Mouse (Mus musculus): ENCODE results near the gene Oxct2b. TPM values are rescaled to one million over a fixed set of nuclear protein-coding genes. Genes with fewer than 3 reads are reported as not detected.
"Not testable (repeated sequence)": the region's sequence is repeated elsewhere in the genome, so short reads cannot be mapped to it uniquely, and the experiment has no call there.

Gene Oxct2b
- total RNA-seq (2022), result under 1 TPM in 3 of 4 experiments, not detected in 1; 0.22 to 0.46 (median 0.27) TPM

DNA sequence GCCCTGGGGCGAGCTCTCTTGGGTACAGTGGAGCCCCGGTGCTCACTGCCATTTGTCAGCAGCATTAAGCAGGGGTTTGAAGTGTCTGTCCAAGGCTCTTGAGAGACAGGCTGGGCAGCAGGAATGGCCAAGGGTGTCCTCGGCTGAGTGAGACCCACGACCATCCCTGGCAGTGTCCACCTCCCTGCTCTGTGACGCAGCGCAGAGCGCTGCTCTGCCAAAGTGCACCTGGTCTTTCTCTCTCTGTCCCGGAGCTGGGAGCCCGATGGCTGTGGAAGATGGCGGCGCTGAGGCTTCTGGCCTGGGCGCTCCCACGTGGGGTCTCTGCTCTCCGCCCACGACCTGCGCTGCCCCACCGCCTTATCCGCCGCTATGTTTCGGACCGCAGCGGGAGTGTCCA, at the start of gene Oxct2b:
Oxct2b (plus strand) TSS at position 256 of the 400 bp plus-strand sequence.
- DNase-seq (ENCODE audit: low spot score in 2 of 2), result no peak

DNA sequence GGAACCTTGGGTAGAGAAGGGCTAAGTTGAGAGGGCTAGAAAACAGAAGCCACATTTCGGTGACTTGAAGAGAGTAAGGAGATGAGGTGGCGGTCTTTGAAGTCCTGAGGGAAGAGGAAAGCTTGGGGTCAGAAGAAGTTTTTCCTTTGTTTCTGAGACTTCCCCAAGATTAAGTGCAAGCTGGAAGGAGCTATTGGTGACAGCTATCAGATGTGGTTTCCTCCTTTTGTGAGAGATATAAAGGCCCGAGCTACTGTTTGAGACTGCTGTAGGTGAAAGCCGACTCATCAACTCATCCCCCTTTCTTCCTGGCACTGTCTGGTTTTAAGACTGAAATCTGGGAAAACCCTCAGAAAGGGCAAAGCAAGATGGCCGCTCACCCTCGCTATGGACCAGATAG, 47.4 kb upstream of the Oxct2b start:
- no peak for DNase-seq (ENCODE audit: low spot score in 2 of 2)

DNA sequence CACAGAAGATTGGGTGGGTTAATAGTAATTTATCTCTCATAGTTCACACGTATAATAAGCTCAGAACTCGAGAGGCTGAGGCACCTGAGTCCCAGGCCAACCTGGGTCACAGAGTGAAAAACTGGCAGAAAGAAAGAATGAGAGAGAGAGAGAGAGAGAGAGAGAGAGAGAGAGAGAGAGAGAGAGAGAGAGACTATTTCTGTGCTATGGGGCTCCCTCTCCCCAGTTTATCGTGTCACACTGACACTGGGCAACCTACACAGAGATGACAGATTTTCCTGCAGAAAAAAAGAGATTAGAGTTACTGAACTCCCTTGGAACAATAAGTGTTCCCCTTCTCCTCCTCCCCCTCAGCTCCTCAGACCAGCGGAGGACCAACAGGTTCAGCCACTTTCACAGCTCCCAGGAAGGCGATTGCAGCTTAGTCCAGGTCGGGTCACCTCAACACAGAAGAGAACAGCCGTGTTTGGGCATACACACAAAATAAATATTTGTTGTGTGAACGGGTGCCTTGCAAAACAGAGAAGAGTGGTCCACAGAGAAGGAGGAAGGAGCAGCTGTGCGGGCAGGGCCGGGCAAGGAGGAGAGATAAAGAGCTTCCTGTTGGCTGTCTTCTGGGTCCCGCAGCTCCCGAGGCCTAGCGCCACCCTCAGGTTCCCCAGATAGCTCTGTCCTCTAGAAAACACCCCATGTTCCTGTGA, 44.6 kb upstream of the Oxct2b start:
- no peak for DNase-seq (ENCODE audit: low spot score in 2 of 2)

DNA sequence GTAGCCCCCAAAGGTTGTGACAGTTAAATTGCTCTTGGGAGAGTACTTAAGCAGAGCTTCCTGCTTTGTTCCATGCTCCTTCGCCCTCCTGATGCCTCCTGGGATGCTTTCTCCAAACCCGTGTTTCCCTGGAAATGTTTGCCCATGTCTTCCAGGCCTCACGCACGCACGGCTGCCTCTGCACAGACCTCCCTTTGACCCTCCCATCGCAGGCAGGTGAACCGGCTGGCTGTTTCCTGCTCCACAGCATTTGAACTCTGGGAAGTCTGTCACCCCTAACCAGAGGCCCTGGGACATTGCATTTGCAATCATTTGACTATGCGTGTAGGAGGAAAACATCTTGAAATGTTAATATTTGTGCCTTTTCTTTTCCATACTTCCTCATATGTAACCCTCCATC, 39.1 kb upstream of the Oxct2b start:
- DNase-seq (ENCODE audit: low spot score in 2 of 2), result no peak

DNA sequence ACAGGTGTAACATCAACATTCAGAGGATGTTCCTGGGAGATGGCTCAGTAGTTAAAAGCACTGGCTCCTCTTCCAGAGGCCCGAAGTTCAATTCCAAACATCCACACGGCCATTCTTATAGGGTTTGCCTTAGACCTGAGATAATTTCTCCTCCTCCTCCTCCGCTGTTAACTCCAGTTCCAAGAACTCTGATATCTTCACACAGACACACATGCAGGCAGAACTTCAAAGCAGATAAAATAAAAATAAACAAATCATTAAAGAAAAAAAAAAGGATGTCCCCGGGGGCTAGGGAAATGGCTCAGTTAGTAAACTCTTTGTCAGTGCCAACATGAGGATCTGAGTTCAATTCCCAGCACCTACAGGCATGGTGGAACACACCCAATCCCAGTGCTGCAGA, 37.8 kb upstream of the Oxct2b start:
- no peak for DNase-seq (ENCODE audit: low spot score in 2 of 2)

DNA sequence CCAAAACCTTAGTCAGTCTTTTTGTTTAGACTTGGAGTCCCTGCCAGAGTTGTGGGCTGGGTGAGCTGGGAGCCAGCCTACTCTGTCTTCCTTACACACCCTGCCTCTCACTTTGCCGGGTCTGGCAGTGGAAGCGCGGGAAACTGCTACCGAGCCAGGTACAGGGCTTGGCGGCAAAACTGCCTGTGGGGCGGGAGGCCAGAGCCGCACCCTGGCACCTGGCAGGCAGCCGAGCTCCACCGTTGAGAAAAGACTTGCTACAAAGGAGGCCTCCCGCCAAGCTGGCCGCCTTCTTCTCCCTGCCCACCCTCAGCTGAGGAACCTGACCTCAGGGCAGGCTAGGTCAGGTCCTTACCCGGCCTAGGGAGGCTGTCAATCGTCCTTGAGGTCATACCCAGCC, 35.3 kb upstream of the Oxct2b start:
- peak in 1 of 2 experiments; percentile 61 for DNase-seq (ENCODE audit: low spot score in 2 of 2)

DNA sequence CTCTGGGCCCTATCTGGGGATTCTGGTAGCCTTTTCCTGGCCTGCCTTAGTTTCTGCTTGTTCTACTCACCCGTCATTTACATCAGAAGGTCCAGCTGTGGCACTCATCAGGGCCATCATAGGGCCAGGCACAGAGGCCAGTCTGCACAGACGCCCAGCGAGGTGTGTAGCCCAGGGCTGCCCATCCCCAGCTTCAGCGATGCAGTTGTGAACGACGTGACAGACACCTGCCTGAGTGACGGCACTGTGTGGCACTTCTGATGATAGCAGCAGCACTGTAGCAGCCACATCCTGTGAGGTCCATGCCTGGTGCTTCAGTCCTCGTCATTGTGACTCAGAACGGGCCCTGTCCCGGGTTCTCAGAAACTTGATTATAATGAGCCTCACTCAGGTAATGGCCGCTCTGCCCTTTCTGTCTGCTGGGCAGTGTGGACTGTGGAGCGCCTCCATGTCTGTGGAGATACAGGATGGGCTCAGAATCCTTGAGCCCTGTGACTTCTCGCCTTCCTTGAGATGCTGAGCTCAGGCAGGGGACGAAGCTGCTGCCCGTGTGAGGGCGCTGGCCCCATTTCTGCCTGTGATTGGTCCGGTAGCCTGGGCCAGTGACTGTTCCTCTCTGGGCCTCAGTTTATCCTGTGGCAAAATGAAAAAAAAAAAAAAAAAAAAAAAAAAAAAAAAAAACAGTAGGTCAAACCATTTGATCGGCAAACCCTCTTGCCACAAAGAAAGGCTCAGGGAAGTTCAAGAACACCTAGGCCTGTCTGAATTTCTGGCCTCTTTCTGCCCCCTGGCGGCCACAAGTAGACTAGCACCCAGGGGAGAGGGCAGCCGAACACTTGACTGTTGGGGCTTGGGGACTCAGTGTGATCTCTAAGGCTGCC, 33.5 kb upstream of the Oxct2b start:
- peak in 1 of 2 experiments; percentile 11 for DNase-seq (ENCODE audit: low spot score in 2 of 2)

DNA sequence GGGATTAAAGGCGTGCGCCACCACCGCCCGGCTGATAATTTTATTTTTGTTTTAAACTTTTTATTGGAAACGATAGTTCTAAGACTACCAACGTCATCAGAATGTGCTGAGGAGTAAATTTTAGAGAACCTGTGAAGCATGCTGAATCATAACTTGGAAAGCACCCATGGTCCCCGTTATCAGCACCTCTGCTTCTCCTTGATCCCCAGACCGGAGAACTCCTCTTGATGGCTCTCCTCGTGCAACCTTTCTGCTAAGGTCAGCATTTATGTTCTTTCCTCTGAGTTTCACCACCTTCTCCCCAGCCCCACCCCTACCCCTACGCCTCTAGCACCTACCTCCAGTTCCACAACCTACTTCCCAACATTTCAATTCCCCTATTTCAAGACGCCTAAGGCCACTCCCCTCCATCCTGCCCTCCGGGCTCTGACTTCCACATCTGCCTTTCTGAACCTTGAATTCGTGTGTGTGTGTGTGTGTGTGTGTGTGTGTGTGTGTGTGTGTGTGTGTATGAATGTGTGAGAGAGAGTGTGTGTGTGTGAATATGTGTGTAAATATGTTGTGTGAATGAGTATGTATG, 32.7 kb upstream of the Oxct2b start:
- no peak for DNase-seq (ENCODE audit: low spot score in 2 of 2)

DNA sequence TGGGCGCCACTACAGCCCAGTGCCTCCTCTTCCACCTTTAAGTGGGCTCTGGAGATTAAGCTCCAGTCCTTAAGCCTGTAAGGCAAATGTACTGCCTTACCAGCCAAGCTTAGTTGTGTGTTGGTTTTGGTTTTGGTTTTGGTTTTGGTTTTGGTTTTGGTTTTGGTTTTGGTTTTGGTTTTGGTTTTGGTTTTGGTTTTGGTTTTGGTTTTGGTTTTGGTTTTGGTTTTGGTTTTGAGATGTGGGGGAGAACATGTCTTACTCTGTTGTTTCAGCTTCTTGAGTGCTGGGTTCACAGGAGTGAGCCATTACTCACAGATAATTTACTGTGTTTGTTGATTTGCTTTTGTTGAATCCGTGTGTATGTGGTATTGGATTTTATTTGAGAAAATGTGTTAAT, 30.8 kb upstream of the Oxct2b start:
- no peak for DNase-seq (ENCODE audit: low spot score in 2 of 2)

DNA sequence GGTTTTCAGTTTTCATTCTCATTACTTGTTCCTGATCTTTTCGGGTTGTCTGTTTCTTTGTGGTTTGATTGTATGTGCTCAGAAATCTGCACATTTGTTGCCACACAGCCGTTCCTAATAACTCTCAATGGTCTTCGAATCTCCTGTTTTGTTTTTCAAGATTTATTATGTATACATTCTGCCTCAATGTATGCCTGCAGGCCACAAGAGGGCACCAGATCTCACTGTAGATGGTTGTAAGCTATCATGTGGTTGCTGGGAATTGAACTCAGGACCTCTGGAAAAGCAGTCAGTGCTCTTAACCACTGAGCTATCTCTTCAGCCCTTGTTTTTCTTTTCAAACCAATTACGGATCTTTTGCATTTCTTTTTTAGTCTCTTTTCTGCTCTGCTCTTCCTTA, 29.7 kb upstream of the Oxct2b start:
- DNase-seq (ENCODE audit: low spot score in 2 of 2), result no peak

DNA sequence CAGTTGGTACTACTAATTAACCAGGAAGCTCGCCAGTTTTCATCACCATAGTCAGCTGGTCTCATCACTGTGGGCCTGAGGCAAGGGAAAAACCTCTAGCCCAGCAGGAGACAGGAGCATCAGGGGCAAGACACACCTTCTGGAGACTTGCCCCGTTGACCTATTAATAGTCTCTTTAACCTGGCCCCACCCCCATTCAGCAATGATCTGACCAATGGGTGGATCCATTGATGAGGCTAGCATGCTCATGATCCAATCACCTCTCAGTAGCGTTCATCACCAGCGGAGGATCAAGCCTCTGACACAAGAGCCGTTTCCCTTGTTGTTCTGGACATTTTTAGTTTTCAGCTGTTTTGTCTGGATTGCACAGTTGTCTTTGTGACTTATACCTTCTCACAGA, 23.4 kb upstream of the Oxct2b start:
- DNase-seq (ENCODE audit: low spot score in 2 of 2), result no peak

DNA sequence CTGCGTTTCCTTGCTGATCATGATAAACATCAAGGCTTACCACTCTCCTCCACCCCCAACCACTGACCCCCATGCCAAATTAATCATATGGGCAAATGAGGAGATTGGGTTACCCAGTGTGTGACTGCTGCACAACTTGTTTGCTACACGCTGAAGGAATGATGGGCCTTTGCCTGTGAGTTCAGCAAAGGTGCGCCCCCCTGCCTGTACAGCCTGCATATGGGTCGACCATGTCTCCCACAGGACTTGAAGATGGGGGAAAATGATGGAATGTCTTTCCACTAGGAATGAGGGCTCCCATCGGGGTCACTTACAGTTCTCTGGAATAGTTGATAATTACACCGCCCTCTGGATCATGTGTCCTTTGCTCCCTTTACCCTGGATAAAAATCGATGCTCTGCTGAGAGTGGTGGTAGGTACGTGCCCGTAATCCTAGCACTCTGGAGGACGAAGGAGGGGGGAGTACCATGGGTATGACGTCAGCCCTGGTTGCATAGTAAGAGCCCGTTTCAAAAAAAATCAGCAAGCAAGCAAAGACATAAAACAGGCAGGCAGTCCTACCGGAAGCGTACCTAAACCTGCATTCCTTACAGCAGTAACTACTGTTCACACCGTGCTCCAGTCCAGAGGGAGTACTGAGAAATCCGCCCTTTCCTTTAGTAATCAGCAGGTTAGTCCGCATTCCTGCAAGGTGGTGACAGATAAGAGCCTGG, 22.8 kb upstream of the Oxct2b start:
- no peak for DNase-seq (ENCODE audit: low spot score in 2 of 2)

DNA sequence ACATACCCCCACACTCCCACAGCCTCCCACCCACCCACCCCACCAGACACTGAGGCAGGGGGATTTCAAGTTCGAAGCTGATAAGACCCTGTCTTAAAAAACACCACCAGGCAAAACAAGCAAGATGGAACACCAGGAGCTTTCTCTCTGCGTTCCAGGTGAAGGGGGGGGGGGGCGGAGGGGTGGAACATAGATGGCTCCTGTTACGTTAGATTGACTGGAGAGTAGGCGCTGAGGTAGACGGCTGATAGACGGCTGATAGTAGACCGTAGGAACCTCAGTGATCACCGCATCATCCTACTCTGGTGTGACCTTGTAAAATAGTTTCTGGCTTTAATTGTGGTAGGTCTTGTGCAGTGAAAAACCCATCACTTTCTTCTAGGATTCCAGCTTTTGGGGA, 22.2 kb upstream of the Oxct2b start:
- DNase-seq (ENCODE audit: low spot score in 2 of 2), result no peak

DNA sequence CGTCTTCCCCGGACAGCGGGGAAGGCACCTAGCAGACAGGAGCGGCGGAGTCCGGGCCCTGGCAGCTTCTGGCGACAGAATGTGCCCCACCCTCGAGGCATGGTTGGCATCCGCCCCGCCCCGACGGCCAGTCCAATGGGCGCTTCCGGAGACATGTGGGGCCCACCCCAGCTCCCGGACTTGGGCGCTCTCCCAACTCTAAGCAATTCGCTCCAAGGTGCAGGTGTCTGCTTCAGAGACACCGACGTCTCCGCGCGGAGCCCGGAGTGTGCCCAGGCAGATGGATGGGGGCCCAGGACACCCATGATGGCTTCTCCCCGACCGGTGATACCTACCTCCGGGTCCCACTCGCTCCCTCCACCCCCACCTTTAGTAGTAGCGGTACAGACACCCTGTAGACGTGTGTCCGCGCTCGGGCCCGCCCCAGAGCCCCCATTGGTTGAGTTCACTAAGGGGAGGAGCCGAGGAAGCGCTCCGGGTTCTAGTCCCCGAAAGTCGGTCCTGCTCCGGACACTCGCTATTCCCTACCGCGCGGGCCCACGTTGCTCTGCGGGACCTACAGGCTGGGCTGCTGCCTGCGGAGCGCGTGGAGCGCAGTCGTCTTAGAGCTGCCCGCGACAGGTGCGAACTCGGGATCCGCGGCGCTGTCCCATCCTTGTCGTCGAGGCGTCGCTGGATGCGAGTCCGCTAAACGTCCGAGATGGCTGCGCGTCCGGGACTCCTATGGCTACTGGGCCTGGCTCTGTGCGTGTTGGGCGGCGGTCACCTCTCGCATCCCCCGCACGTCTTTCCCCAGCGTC, 11.2 kb upstream of the Oxct2b start, which contains the start of gene Bmp8b:
Bmp8b (plus strand) TSS at position 515 of the 800 bp plus-strand sequence.
- DNase-seq (ENCODE audit: low spot score in 2 of 2), result no peak

DNA sequence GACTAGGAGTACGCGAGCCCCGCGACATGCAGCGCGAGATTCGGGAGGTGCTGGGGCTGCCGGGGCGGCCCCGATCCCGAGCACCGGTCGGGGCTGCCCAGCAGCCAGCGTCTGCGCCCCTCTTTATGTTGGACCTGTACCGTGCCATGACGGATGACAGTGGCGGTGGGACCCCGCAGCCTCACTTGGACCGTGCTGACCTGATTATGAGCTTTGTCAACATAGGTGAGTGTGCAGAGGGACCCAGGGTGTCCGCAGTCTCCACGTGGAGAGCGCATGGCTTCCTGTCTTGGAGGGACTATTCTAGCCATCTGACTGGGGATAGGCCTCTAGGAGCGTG, 10.6 kb upstream of the Oxct2b start:
- DNase-seq (ENCODE audit: low spot score in 2 of 2), result no peak

DNA sequence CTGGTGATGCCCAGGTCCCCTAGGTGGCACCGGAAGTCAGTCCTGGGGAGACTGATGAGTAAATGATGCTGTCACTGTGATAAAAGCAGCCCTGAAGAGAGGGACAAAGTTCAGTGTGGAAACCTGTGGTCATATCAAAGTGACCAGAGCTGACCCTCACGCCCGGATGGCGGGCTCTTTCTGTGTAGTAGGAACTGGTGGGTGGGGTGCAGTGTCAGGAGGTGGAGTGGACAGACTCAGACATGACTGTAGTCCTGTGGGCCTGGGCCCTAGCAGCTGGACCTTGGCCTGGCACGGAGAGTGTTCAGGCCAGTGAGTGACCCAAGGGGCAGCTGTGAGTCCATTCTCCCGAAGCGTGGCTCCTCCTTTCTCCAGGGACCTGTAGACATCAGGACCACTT, 10.1 kb upstream of the Oxct2b start:
- DNase-seq (ENCODE audit: low spot score in 2 of 2), result not testable (repeated sequence)

DNA sequence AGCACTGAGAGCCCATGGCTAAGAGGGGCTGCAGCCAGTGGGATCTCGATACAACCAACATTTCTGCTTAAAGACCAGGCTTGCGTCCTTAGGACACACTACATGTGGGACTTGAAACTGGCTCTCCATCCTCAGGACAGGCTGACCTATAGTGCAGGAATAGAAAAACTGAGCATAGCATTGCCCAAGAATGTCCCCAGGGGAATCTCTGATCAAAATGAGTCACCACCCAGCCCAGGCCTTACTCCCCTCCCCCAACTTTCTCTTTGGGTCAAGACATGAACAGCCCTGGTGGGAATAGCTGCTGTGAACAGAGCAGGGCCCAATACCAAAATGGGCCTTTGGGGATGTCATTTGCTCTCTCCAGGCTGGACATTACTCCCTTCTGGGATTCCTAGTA, 9.2 kb upstream of the Oxct2b start:
- no peak for DNase-seq (ENCODE audit: low spot score in 2 of 2)

DNA sequence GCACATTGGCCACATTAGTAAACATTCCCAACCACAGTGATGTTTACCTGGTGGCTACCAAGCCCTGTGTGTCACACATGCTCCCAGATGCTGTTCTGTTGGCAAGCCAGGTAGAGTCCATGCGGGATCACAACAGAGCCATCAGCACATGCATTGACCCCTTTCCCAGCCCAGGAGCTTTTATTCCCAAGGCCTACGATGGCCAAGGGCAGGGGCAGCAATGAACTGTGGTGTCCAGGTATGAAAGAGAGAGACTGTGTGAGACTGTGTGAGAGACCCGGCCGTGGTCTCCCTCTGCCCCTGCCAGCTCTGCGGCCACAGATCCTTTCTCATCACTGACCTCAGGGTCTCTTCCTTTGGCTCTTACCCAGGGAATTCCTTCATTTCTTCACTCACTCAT, 8.0 kb upstream of the Oxct2b start:
- no peak for DNase-seq (ENCODE audit: low spot score in 2 of 2)

DNA sequence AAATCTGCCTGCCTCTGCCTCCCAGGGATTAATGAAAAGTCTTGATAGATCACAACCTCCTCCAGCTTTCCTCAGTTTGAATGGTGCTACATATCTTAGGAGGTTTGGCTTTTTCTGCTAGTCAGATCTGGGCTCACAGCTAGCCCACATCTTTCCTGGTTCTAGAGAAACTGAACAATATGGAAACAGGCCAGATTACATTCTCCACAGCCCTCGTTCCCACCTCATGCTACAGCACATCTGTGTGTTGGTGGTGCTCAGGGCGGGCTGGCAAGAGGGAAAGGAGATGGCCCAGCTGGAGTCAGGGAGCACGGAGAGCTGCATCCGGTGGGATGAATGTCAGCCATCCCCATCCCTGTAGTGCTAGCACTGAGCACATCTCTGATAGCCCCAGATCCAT, 5.3 kb upstream of the Oxct2b start:
- peak in 1 of 2 experiments; percentile 46 for DNase-seq (ENCODE audit: low spot score in 2 of 2)

DNA sequence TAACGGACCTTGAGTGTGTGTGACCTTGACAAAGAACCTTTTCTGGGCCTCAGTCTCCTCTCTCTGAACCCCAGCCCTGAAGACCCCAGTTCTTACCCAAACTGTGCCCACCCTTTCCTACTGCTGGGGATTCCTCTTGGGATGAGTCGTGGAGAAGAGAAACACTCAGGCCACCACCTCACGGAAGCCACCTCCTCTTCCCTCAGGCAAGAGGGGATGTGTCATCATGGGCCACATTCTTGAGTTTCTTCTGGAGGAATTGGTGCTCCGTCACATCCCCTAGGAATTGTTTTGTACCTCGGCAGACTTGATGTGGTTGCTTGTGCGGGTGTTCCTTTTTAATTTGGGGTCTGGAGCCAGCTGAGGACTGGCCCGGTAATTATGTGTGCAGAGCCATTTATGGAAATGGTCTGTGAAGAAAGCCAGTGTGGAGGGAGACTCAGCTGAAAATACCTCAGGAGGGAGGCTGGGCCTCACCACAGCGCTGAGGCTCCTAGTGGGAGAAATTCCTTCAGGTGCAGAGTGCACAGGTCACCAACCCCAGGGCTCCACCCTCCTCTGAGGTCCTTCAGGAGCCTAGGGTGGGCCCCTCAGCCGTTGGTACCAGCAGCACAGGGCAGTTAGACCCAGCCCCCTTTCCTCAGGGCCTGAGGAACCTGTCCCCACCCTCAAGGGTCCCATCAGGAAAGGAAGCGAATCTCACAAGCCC, 4.6 kb upstream of the Oxct2b start:
- not testable (repeated sequence) for DNase-seq (ENCODE audit: low spot score in 2 of 2)
